Mouse (Mus musculus): ENCODE results near the gene Tubb1.

The Tubb1 gene

DNA sequence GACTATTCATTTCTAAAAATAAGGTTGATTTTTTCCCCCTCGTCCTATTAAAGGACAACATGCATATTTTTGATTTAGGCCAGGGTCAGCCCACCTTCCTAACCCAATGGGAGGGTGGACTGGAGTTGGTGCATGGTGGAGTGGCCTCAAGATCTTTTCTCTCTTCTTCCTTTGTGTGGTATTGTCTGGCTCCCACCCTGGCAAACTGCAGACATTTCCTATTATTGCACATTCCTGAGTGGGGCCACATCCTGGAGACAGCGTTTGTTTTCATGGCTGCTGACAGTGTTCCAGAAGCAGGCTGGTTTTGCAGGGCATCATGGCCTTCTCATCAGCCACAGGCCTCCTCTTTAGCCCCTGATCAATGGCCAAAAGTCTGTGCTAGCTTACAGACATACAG lies 7.4 kb upstream of the Tubb1 start:
- CTCF ChIA-PET: no interaction called here

DNA sequence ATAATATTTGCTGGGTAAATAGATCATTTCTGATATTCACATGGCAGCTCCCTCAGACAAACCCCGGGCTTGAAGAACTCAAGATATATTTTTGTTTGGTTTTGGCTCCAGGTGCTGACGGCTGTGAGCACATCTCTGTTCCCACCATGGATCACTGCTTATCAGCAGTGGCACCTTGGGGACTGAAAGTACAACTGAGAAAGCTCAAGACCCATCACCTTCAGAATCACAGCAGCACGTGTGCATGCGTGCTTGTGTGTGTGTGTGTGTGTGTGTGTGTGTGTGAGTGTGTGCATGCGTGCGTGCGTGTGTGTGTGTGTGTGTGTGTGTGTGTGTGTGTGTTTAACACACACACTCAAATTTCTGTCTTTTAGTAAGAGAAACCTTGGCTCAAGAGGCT lies 6.1 kb upstream of the Tubb1 start:
- CTCF ChIA-PET: interaction anchor here (0.8 kb wide), 1 partner anchor 376 kb away, joined by 11 read pairs; no protein-coding TSS in a partner anchor

DNA sequence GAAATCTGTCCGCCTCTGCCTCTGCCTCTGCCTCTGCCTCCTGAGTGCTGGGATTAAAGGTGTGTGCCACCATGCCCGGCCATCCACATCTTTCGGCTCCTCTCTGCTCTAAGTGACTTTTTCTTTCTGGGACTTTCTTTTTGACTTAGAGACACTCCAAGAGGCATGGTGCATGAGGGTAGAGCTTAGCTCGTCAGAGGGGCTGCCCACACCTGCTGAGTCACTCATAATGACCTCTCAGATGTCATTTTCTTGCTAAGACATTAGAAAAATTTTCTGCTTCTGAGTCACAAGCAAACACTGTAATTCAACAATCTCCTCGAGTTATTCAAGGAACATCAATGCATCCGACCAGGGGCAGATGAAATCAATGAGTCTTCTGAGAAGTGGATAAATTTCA lies 5.5 kb upstream of the Tubb1 start:
- CTCF ChIA-PET: interaction anchor here (0.6 to 0.8 kb wide), 3 partner anchors 51 to 375 kb away, joined by 11 to 19 read pairs (median 16); no protein-coding TSS in a partner anchor

DNA sequence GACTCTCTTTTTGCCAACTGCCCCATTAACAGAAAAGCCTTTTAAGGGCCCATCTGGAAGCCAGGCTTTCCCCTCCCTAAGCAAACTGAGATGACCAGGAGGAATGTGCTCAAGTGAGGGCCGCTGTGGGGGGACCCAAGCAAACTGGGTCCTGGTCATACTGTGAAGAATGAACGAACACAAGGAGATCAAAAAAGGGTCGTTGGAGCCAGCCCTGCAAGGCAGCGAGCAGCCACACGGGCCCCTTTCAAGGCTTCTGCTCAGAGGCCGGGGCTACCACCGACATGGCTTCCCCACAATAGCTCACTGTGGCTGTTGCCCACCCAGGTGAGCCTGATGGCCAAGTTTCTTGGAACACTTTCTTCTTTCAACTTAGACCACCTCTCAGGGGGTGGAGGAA lies 4.0 kb upstream of the Tubb1 start:
- CTCF ChIA-PET: no interaction called here

DNA sequence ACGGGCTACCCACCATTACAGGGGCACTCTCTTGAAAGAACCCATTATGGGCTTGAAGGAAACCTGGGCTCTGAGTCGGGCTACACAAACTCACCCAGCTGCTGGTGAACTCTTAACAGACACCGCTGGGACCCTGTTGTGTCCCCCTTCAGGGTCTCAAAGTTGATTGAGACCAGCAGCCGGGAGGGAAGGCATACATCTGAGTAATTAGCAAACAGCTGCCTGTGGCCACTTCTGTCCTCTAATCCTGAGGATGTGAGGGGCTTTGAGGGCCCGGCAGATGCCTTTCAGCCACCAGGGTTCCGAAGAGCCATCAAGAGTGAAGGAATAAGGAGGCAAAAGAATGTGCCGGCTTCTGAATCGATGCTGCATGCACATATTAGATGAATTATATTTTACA lies 3.6 kb upstream of the Tubb1 start:
- CTCF ChIA-PET: no interaction called here

DNA sequence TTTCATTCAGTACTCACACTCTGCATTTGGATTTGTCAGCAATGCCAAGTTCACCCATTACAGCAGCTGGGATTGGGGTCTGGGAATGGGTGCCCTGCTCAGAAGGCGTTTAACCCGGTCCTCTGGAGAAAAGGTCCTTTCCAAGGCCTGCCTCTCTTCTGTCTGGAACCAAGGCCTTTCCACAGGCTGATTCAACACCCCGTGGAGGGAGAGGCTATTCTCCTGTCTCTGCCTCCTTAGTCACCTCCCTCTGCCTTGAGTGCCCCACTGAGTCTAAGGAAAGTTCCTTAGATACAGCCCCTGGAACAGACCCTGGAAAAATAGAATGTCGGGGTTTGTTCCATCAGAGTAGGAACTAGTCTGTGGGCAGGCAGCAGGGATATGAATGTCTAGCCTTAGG lies 2.1 kb upstream of the Tubb1 start:
- CTCF ChIA-PET: no interaction called here

DNA sequence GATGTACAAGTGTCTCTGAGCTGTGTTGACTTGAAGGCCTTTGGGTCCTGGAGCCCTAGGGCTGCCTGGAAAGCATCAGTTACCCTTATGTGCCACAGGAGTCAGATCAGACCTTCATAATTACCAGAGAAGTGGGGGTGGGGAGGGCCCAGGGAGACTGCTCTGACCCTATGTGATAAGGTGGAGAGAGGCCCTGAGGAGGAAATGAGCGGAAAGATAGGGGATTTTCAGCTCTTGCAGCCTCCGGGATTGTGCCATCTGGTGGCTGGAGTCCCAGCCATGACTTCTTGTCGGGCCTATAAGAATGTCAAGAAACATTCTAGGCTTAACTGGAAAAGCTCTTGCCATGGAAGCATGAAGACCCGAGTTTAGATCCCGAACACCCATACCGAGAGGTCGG lies 3.2 kb downstream of the Tubb1 start:
- CTCF ChIA-PET: interaction anchor here (0.5 kb wide), 1 partner anchor 398 kb away, joined by 3 read pairs; no protein-coding TSS in a partner anchor

DNA sequence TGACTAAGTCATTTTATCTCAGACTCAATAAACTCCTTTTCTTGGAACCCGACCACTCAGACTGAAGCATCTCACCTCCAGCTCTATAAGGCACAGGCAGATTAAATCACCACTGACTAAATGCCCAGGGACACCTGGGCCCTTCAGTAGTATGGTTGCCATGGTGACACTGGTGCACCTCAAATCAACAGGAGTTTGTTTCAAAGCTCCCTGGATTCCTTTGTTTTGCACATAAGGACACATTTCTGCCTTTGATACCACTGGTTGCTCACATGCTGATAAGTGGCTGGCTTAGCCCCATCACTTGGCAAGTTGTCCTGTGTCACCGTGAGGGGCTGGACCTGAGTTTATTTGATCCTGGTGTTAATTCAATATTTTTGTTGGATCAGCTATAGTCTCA lies 8.9 kb downstream of the Tubb1 start:
- CTCF ChIA-PET: no interaction called here

DNA sequence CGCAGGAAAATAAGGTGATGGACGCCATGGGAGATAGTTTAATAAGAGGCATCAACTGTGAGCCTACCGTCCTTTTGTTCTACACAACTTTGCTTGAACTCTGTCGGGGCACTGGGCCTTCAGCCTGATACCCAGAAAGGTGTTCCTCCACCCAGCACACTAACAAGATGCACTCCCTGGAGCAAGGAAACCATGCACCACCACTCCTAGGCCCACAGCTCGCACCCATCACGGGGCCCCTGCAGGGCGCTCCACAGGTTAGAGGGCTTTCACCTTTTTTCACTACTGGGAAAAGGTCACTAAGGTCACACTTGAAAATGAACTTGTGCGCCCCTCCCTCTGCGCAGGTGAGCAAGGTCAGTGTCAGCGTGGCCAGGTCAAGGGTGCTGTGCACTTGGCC lies 12.9 kb downstream of the Tubb1 start:
- CTCF ChIA-PET: no interaction called here

DNA sequence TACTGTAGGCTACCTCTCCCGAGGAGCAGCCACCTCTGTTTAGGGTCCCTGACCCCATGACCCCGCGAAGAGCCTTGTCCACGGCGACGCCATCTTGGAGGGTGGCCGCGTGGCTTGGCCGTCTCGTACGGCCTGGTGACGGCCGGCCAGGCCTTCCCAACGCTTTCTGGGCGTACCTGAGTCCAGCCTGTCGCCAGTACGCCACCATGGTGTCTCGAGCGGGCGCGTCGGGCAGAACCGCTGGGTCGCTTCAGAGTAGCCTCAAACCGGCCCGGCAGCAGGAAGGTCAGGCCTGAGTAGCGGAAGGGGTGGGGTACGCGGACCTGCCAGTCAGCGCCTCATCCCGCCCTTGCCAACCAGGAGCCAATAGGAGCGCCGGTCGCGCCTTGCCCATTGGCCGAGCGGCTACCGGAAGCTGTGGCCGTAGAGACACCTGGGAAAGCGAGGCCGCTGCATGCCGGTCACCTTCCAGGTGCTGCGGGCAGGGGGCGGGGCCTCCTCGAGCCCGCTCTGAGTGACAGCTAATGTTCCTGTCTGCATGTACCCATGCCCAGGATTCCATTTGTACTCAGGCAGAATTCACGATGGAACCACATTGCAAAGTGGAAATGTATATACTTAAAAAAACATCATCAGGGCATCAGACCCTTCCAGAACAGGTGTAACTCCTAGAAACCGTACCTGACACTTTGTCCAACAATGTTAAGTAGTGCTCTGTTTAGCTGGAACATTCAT lies 13.5 kb downstream of the Tubb1 start, which contains the start of gene Atp5e:
Gene Atp5e, minus strand, starts transcription at position 317 of the 735 bp plus-strand sequence.
- CTCF ChIA-PET: no interaction called here

DNA sequence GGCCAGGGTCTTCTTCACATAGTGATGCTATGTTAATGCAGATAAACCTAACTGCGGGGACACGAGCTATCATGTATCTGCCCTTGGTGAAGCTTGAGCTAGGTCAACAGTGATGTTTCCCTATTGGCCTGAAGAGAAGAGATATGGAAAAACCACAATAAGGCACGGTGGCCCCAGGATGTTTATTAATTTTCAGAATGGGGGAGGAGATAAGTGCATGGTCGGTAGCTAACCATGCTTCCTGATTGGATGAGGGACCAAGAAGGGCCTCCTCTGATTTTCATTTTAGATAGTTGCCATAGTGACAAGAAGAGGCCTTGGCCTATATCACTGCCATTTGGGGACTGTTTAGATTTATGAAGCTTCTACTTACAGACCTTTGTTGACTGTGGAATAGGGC lies 19.8 kb downstream of the Tubb1 start:
- CTCF ChIA-PET: interaction anchor here (0.6 to 0.7 kb wide), 2 partner anchors 10 to 41 kb away, joined by 3 read pairs; no protein-coding TSS in a partner anchor

DNA sequence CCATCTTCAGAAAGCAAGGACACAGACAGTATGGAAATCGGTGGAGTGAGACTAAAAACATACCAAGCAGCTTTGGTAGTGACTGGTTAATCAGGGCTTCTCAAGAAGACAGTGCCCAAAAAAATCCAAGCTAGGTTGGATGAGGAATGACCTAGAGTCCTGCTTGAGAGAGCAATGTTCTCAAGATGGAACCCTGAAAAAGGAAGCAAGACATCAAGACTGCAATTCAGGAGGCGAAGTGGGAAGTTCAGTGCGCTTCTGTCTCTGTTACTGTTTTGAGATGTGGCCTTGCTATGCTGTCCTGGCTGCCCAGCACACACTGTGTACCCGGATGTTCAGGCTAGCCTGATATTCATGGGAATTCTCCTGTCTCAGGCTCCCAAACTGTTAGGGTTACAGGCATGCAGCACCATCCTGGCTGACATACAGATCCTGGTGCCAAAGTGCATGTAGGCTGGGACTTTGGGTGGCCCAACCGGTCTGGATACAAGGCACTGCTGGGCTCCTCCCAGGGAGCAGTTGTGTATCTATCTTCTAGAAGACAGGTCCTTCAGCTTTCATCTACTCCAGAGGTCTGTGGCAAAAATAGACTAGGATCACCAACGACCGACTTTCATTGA lies 20.4 kb downstream of the Tubb1 start:
- CTCF ChIA-PET: interaction anchor here (0.7 kb wide), 1 partner anchor 42 kb away, joined by 3 read pairs; no protein-coding TSS in a partner anchor

DNA sequence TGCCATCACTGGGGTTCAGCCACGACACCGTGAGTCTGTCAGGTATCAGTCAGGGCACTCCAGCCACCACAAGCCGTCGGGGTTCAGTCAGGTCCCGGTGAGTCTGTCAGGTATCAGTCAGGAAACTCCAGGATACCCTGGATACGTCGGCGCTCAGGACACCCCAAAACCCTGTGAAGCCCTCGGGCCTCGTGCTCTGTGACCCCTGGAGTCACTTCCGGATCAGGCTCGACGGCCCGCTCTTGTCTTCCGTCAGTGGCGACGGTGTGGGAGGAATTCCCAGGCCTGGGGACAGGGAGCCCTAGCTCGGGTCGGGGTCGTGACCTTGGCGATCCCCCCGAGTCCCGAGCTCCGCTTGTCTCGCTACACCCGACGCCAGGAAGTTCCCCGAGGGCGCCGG lies 21.9 kb downstream of the Tubb1 start:
- CTCF ChIA-PET: no interaction called here

DNA sequence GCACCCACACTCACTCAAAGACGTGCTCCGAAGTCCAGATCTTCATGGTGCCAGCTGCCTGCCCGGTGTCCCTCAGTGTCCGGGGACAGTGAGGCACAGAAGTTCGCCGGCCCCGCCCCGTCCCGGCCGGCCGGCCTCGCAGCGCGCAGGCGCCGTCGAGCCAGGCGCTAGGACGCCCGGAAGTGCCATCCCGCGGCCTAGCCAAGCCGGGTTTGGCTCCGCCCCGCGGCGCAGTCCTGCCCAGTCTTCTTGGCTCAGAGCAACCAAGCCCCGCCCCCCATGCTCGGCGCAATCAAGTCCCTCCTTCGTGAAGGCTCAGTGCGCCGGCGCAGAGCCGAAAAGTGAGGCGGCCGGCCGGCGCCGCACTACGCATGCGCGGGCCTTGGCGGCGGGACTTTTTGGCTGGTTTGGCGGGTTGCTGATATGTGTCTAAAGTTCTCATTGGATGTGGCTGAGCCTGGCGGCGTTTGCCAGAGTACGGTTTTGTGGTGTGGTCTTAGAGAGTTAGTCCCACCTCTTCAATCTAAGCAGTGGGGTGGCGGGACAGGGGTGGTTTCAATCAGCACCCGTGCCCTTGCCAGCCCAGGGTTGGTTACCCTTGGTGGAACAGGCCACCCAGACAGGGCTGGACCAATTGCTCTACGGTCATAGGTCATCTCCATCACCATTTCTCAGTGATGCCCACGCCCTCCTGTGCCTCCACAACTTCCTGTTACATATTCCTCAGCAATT lies 22.5 kb downstream of the Tubb1 start, which contains the start of gene Prelid3b:
Gene Prelid3b, minus strand, starts transcription at position 264 of the 732 bp plus-strand sequence.
- CTCF ChIA-PET: no interaction called here

DNA sequence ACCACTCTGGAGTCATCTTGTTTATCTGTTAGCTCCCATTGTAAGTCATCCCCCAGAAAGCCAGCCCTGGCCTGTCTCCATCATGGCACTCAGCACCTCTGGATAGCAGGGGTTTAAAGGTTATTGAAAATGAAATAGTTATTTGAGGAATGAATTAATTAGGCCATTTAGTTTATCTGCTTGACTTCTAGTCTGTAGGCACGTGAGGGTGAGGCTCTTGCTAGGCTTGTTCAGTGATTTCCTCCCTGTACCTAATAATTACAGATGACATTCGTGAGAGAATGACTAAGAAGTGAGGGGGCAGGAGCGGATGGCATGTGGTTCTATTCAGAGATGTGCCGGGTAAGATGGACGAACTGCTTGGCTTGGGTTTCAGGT lies 23.0 kb downstream of the Tubb1 start:
- CTCF ChIA-PET: no interaction called here

DNA sequence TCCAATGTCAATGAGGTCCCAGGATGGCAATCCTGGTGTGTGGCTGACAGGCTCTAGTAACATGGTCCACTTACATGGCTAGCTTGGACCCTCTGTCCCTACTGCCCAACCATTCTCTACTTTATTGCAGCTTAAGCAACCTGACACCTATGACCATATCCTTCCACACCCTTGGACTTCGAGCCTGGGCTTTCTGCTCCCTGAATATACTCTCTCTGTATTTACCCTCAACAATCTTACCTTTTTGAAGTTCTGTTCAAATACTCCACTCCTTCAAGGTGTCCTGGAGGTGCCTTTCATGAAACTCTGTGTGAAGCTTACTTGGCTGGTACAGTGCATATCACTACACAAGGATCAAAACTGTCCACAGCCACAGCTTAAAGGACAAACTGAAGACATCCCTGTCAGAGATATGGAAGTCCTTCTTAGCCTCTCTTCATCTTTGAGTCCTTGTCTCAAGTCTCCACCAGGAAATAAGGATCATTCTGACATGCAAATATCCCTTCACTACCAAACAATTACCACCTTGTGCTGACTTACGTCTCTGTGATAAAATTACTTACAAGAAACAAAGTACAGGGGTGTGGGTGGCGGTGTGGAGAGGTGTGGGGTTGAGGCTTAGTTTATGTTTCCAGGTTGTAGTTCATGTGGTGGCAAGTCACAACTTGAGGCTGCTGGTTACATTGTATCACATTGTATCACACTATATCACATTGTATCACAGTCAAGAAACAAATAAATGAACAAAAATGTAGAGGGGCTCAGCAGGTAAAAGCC lies 27.2 kb downstream of the Tubb1 start:
- CTCF ChIA-PET: no interaction called here

DNA sequence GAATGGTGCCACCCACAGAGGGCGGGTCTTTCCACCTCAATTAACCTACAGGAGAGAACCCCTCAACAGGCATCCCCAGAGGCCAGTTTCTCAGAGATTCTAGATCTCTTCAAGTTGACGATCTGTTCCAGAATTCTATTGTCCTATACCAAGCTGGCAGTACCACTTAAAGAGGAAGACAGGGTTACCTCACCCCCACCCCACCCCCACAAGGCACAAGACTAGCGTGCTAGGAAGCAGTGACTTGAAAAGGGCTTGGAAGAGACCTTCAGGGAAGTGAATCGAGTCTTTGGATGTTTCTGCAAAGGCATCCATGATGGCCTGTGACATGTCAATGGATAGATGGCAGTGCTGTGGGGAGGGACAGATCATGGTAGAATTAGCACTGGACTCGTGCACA lies 28.3 kb downstream of the Tubb1 start:
- CTCF ChIA-PET: no interaction called here

DNA sequence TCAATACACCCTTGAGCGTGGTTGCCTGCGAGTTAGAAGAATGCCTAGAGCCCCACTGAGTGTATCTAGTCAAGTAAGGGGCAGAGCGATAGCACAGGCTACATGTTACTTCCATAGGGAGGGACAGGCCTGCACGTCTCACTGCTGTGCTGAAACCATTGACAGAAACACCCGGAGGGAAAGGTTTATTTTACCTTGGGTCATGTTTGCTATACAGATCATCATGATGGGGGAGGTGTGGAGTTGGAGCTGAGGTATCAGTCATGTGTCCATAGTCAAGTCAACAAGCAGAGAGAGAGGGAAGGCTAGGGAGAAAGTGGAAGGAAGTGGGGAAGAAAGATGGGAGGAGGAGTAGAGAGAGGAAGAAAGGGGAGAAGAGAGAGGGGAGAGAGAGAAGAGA lies 36.5 kb downstream of the Tubb1 start:
- CTCF ChIA-PET: no interaction called here

DNA sequence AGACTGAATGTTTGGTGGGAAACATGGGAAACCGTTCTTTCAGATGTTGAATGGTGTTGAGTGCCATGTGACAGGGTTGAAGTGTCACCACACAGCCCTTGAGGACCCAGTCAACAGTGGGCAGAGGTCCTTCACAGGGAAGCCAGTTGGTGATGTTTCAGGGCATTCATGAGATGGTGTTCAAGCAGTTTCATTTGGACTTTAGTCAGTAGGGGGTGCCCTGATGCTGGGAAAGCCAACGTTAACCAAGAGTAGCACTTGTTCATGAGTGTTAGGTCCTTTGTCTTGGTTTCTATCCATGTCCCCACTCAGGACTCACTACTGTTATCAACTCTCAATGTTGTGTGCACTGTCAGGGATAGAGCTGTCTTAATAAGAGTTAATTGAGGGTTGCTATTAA lies 42.4 kb downstream of the Tubb1 start:
- CTCF ChIA-PET: interaction anchor here (1.3 kb wide), 1 partner anchor 181 kb away, joined by 10 read pairs; no protein-coding TSS in a partner anchor

DNA sequence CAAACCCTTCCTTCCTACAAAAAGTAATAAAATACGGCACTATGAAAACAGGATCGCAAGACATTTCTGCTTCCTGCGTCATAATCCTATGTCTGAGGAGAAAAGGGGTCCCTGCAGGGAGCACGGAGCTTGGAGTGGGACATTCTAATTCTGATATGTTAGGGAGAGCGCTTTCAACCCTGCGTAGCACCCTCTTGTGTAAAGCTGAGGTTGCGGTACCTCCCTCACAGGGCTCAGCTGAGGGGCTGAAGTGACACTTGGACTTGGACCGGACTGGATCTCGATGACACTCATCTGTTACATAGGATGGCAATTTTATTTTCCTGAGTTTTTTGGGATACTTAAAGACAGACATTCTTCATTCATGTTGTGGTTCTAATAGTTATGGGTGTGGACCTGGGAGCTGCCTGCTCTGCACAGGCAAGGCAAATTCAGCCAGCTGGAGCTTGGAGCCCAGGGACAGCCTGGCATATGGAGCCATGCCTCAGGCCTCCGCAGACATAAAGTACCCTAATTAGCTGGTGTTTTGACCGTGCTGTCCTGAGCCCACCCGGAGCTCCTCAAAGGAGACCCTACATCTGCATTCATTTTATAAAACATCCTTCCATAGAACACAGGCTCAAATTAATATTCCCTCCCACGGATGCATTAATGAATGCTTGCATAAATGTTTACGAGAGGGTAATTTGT lies 50.5 kb downstream of the Tubb1 start:
- CTCF ChIA-PET: interaction anchor here (0.6 kb wide), 2 partner anchors 172 to 432 kb away, joined by 3 read pairs; no protein-coding TSS in a partner anchor

DNA sequence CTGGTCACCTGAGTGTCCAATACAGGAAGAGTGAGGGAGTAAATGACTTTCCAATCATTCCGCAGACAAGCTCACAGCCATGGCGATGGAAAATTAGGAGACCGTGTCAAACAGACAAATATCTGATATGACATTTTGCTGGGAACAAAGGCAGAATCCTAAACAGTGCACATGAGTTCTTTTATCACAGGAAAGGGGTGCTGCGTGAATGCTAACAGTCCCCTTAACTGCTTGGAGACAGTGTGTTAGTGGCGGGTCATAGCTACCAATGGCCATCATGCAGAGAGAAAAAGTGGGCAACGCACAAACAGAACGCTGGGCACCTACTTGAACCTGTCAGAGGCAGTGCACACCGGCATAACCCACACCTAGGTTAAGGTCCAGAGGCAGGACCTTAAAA lies 51.0 kb downstream of the Tubb1 start:
- CTCF ChIA-PET: interaction anchor here (0.6 kb wide), 1 partner anchor 172 kb away, joined by 3 read pairs; no protein-coding TSS in a partner anchor

All from spleen, embryonic (tissue).